Mouse (Mus musculus) lung, postnatal 0 days (tissue): Measurements from ENCODE around the gene Krtap9-3. TPM values are rescaled to one million over a fixed set of nuclear protein-coding genes. Genes with fewer than 3 reads are reported as not detected.
A peak's percentile ranks its signal among the peaks of the same experiment; 100 is the strongest.

Experiments
- ATAC-seq: fragments of 200-750 bp; cut with Nextera tagmentation; 2 replicates; pipeline ENCODE4 v1.8.0; 2017; ENCODE audit warnings: moderate library complexity
- DNase-seq: peaks from one replicate; pipeline ENCODE4 v3.0.0-alpha.2; 2016; ENCODE audit warnings: low spot score
- H3K27ac ChIP-seq: fragments of 300-500 bp; sonication (generic); 2 replicates; pipeline ENCODE4 v1.5.1; 2014; ENCODE audit warnings: antibody characterized with exemption, mild to moderate bottlenecking, low read length, mixed read lengths
- H3K27me3 ChIP-seq: fragments of 300-500 bp; sonication (generic); replicated peaks from 2 replicates; pipeline ENCODE4 v1.6.1; 2014; ENCODE audit warnings: low read length, mixed read lengths; ENCODE audit not compliant: insufficient read depth
- H3K36me3 ChIP-seq: fragments of 300-500 bp; sonication (generic); 2 replicates; pipeline ENCODE4 v1.6.1; 2014; ENCODE audit warnings: low read length, mixed read lengths; ENCODE audit not compliant: insufficient read depth
- H3K4me1 ChIP-seq: fragments of 300-500 bp; sonication (generic); 2 replicates; pipeline ENCODE4 v1.6.1; 2014; ENCODE audit warnings: antibody characterized with exemption, low read depth, low read length, mixed read lengths; ENCODE audit not compliant: insufficient read depth
- H3K4me2 ChIP-seq: fragments of 300-500 bp; sonication (generic); replicated peaks from 2 replicates; pipeline ENCODE4 v1.6.1; 2014; ENCODE audit warnings: low read depth, mild to moderate bottlenecking, low read length, moderate library complexity, mixed read lengths
- H3K4me3 ChIP-seq: fragments of 300-500 bp; sonication (generic); 2 replicates; pipeline ENCODE4 v1.5.1; 2014; ENCODE audit warnings: low read depth, low read length
- H3K9ac ChIP-seq: fragments of 300-500 bp; sonication (generic); replicated peaks from 2 replicates; pipeline ENCODE4 v1.6.1; 2014; ENCODE audit warnings: low read depth, mild to moderate bottlenecking
- H3K9me3 ChIP-seq: fragments of 300-500 bp; sonication (generic); 2 replicates; pipeline ENCODE4 v1.6.1; 2016; ENCODE audit warnings: low read length, mixed read lengths
- CTCF ChIP-seq: IDR thresholded peaks from 2 replicates; pipeline ENCODE4 v1.5.1; 2016; ENCODE audit warnings: antibody characterized with exemption, mild to moderate bottlenecking
- EP300 ChIP-seq: IDR thresholded peaks from 2 replicates; pipeline ENCODE4 v1.6.1; 2016; ENCODE audit warnings: antibody characterized with exemption, mild to moderate bottlenecking, control low read depth
- WGBS: fragments of 180-500 bp; shearing (Covaris S2); extraction: QIAGEN DNeasy Blood & Tissue Kit; methylation state at CpG from one replicate; pipeline ENCODE4 v1.1.7; 2014; 5-methylcytosine and 5-hydroxymethylcytosine counted together
- polyA plus RNA-seq: library from polyadenylated mRNA; unstranded; fragments of >200 nt; fragmentation: Nextera tagmentation; extraction: Ambion mirVana; gene quantifications from 2 replicates; pipeline ENCODE4 v1.2.1, GENCODE M21; 2015

The Krtap9-3 gene
- polyA plus RNA-seq, 1 experiment from 2014 or later = not detected

DNA sequence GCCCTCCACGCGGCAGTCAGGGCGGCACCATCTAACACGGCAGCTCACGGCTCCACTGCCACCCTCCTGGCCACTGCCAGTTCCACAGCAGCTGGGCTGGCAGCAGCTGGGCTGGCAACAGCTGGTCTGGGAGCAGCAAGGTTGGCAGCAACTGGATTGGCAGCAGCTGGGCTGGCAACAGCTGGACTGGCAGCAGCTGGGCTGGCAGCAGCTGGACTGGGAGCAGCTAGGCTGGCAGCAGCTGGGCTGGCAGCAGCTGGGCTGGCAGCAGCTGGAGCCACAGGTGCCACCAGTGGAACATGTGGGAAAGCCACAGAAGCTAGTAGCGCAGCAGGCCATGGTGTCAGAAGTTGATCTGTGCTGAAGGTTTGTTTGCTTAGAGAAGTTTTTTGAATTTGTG, 6.9 kb downstream of the Krtap9-3 start, which contains the start of gene Krtap1-3:
TSS of gene Krtap1-3 (minus strand) at position 359 of the 400 bp plus-strand sequence.
- no peak for DNase-seq
- 90% methylated on average over 6 of the region's 6 CpGs for WGBS
- Histone ChIP-seq H3K9me3 (no peaks in the 10 kb centered on the region), H3K36me3 (no peaks in the 10 kb centered on the region), H3K4me2 (no peak within 1 kb of the TSS), H3K4me3 (no peak within 1 kb of the TSS), H3K27me3 (no peaks in the 10 kb centered on the region), H3K27ac (no peak within 1 kb of the TSS), H3K4me1 (no peaks in the 10 kb centered on the region), H3K9ac (no peak within 1 kb of the TSS)
- no peak for ATAC-seq
- TF ChIP-seq EP300 = no peak
- no peak for TF ChIP-seq CTCF

DNA sequence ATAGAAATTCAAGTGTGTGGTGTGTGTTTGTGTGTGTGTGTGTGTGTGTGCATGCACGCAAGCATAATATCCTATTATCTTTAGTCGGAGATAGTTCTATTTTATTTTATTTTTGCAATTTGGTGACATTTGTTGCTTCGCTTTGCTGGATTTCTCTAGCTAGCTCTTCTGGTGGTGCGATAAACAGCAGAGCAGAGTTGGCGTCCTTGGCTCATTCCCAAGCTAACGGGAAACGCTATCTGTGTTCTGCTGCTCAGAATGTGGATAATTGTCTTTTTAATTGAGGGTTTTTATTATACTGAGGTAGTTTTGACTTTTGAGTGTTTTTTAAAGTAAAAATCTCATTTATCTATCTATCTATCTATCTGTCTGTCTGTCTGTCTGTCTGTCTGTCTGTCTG, 12.8 kb downstream of the Krtap9-3 start:
- ATAC-seq = no peak
- 77% methylated on average over 7 of the region's 7 CpGs for WGBS
- H3K9me3 ChIP-seq = no peaks in the 10 kb centered on the region
- no peak overlapping the region for H3K4me3 ChIP-seq
- H3K36me3 ChIP-seq = no peaks in the 10 kb centered on the region
- H3K27me3 ChIP-seq = no peaks in the 10 kb centered on the region
- H3K4me2 ChIP-seq = no peak overlapping the region
- no peak overlapping the region for H3K27ac ChIP-seq
- no peaks in the 10 kb centered on the region for H3K4me1 ChIP-seq
- TF ChIP-seq EP300 = no peak
- no peak for TF ChIP-seq CTCF
- no peak overlapping the region for H3K9ac ChIP-seq
- no peak for DNase-seq

DNA sequence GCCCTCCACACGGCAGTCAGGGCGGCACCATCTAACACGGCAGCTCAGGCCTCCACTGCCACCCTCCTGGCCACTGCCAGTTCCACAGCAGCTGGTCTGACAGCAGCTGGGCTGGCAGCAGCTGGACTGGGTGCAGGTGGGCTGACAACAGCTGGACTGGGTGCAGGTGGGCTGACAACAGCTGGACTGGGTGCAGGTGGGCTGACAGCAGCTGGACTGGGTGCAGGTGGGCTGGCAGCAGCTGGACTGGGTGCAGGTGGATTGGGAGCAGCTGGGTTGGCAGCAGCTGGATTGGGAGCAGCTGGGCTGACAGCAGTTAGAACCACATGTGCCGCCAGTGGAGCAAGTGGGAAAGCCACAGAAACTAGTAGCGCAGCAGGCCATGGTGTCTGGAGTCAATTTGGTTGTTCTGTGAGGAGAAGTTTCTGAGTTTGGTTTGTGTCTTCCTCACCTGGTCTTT, 14.6 kb downstream of the Krtap9-3 start, which contains the start of gene Krtap1-4:
TSS of gene Krtap1-4 (minus strand) at position 410 of the 460 bp plus-strand sequence.
- H3K36me3 ChIP-seq = no peaks in the 10 kb centered on the region
- 77% methylated on average over 5 of the region's 5 CpGs for WGBS
- no peak within 1 kb of the TSS for H3K27ac ChIP-seq
- H3K4me1 ChIP-seq = no peaks in the 10 kb centered on the region
- DNase-seq (no peak), ATAC-seq (no peak)
- no peak within 1 kb of the TSS for H3K4me2 ChIP-seq
- no peak within 1 kb of the TSS for H3K9ac ChIP-seq
- TF ChIP-seq EP300 (no peak), CTCF (no peak)
- no peak within 1 kb of the TSS for H3K4me3 ChIP-seq
- H3K27me3 ChIP-seq = no peaks in the 10 kb centered on the region
- H3K9me3 ChIP-seq = no peaks in the 10 kb centered on the region

DNA sequence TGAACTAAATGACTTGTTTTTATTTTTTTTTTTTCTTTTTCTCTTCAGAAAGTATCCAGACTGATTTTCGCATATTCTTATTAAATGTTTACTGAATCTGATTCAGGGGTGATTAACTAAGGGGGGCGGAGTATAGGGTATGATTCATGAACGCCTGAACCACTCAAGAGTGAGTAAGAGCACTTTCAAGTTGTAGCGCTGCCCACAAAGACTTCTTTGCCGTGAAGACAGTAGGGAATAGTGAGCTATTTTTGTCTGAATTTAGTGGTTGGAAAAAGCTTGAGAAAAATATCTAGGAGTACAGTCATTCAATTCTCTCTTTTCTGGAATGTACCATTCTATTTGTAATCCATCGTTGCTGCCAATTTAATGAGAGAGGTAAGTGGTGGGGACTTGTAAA, 16.3 kb downstream of the Krtap9-3 start:
- no peak overlapping the region for H3K4me3 ChIP-seq
- peak; percentile 65 for DNase-seq
- H3K4me1 ChIP-seq = no peaks in the 10 kb centered on the region
- H3K4me2 ChIP-seq = no peak overlapping the region
- ATAC-seq = peak; percentile 58; the same call in 1 of the 2 replicates
- TF ChIP-seq EP300 (0 out of 2 replicates have a peak, but pooled peaks have one; percentile 48), CTCF (no peak)
- H3K9me3 ChIP-seq = no peaks in the 10 kb centered on the region
- no peak overlapping the region for H3K27ac ChIP-seq
- WGBS = 55% methylated on average over 6 of the region's 6 CpGs
- H3K36me3 ChIP-seq = no peaks in the 10 kb centered on the region
- no peaks in the 10 kb centered on the region for H3K27me3 ChIP-seq
- H3K9ac ChIP-seq = no peak overlapping the region

DNA sequence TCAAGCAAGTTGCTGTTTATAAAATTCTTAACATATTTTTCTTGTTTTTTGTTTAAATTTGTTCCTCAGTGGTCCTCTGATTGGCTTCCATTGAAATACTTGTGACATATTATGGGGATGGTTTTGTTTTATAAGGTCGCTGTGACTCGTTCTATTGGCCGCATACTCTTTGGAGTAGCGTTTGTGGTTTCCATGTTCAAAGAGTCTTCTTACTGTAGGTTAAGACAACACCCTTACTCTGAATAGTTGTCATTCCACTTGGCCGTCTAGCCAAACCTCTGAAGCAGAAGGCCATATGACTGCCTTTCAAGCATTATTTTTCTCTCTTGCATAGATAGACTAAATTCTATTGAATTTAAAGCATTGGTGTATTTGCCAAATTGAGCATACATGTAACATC, 16.9 kb downstream of the Krtap9-3 start:
- H3K4me3 ChIP-seq = no peak overlapping the region
- no peaks in the 10 kb centered on the region for H3K36me3 ChIP-seq
- H3K9me3 ChIP-seq = no peaks in the 10 kb centered on the region
- no peak overlapping the region for H3K9ac ChIP-seq
- H3K27me3 ChIP-seq = no peaks in the 10 kb centered on the region
- no peak overlapping the region for H3K4me2 ChIP-seq
- H3K27ac ChIP-seq = no peak overlapping the region
- ATAC-seq (no peak), DNase-seq (no peak)
- TF ChIP-seq EP300 = no peak
- TF ChIP-seq CTCF = no peak
- WGBS = 71% methylated on average over 5 of the region's 5 CpGs
- no peaks in the 10 kb centered on the region for H3K4me1 ChIP-seq

DNA sequence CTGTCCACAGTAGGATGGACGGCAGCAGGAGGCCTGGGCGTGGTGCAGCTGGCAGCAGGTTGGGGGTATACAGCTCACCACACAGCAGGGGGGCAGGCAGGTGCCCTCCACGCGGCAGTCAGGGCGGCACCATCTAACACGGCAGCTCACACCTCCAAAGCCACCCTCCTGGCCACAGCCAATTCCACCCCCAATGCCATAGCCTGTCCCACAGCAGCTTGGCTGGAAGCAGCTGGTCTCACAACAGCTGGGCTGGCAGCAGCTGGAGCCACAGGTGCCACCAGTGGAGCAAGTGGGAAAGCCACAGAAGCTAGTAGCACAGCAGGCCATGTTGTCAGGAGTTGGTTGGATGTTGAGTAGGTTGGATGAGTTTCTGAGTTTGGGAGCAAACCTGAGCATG, 17.3 kb downstream of the Krtap9-3 start, which contains the start of gene Krtap1-5:
TSS of gene Krtap1-5 (minus strand) at position 381 of the 400 bp plus-strand sequence.
- ATAC-seq (no peak), DNase-seq (no peak)
- no peaks in the 10 kb centered on the region for H3K36me3 ChIP-seq
- H3K4me2 ChIP-seq = no peak within 1 kb of the TSS
- no peak within 1 kb of the TSS for H3K4me3 ChIP-seq
- H3K27me3 ChIP-seq = no peaks in the 10 kb centered on the region
- TF ChIP-seq CTCF = no peak
- no peak for TF ChIP-seq EP300
- H3K9ac ChIP-seq = no peak within 1 kb of the TSS
- H3K9me3 ChIP-seq = no peaks in the 10 kb centered on the region
- no peak within 1 kb of the TSS for H3K27ac ChIP-seq
- WGBS = 85% methylated on average over 6 of the region's 6 CpGs
- H3K4me1 ChIP-seq = no peaks in the 10 kb centered on the region
